In the genomic region with DNA sequence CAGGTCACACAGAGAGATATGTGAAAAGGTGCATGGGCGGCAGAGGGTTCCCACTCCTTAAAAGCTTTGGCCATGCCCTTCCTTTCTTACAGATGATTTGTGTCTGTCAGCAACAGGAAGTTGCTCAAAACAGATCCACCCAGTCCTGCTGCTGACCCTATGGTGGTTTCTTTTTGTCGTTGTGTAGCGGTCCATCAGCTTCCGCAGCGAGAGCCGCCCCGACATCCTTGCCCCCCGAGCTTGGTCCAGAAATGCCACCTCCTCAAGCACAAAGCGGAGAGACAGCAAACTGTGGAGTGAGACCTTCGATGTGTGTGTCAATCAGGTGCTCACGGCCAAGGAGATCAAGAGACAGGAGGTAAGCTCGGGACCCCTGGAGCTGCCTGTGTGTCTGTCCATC, we compare ENCODE assay signal across 8 mouse cellular contexts. TPM values are rescaled to one million over a fixed set of nuclear protein-coding genes. Genes with fewer than 3 reads are reported as not detected.
DNase-seq lines count a peak whose midpoint lies in the region; ATAC-seq and TF ChIP-seq lines count a peak whose summit lies in the region.

No protein-coding gene starts in this region.

- peak overlapping the region; percentile 32 for H3K27ac ChIP-seq in liver, adult 2 months (replicated peaks; ENCODE audit: insufficient read depth, low read depth, low read length)
- H3K27ac ChIP-seq in kidney, adult 2 months (ENCODE audit: insufficient read depth, low read depth, low read length) = peak overlapping the region; percentile 78
- H3K27ac ChIP-seq in small intestine, adult 2 months (ENCODE audit: insufficient read depth, low read depth, low read length) = peak overlapping the region; percentile 29

- peaks cover 14% of the 10 kb centered on the region for H3K4me1 ChIP-seq in liver, adult 2 months (ENCODE audit: control insufficient read depth, insufficient read depth, low read length)
- no peaks in the 10 kb centered on the region for H3K4me1 ChIP-seq in kidney, adult 2 months (ENCODE audit: control insufficient read depth, insufficient read depth, low read length)
- peaks cover 20% of the 10 kb centered on the region for H3K4me1 ChIP-seq in lung, adult 2 months (ENCODE audit: control insufficient read depth, insufficient read depth, low read length)
- H3K4me1 ChIP-seq in small intestine, adult 2 months (ENCODE audit: control insufficient read depth, insufficient read depth, insufficient read length, low read length) = no peaks in the 10 kb centered on the region

- no peak for TF ChIP-seq POLR2A in liver, adult 2 months (IDR thresholded peaks at IDR 0.05; ENCODE audit: extremely low read depth, insufficient read depth, low read length)
- no peak for TF ChIP-seq POLR2A in kidney, adult 2 months (IDR thresholded peaks at IDR 0.05; ENCODE audit: low read depth, low read length)
- TF ChIP-seq POLR2A in lung, adult 2 months (IDR thresholded peaks at IDR 0.05; ENCODE audit: borderline replicate concordance, extremely low read depth, low read depth, low read length) = peak; percentile 46; the same call in 1 of the 2 replicates
- TF ChIP-seq POLR2A in small intestine, adult 2 months (IDR thresholded peaks at IDR 0.05; ENCODE audit: low read depth, low read length) = no peak

- intact Hi-C loops in left cerebral cortex, postnatal 25 days (cut with DNase I) = no loop called here

- DNase-seq in liver, adult 2 months (ENCODE audit: extremely low read depth, low read depth, low spot score) = no peak
- no peak for DNase-seq in liver
- peak; percentile 73 for DNase-seq in kidney, adult 2 months
- DNase-seq in lung, adult 2 months = peak; percentile 43
- no peak for DNase-seq in left cerebral cortex, postnatal 25 days (ENCODE audit: low spot score in 2 of 2)
- DNase-seq in frontal cortex, adult 2 months (ENCODE audit: extremely low spot score in 1 of 2, low spot score in 1 of 2) = no peak

- no peaks in the 10 kb centered on the region for H3K27me3 ChIP-seq in liver, adult 2 months (ENCODE audit: control insufficient read depth, insufficient read depth, low read length)
- H3K27me3 ChIP-seq in kidney, adult 2 months (replicated peaks; ENCODE audit: control insufficient read depth, insufficient read depth, low read length) = no peaks in the 10 kb centered on the region
- H3K27me3 ChIP-seq in small intestine, adult 2 months (ENCODE audit: control insufficient read depth, insufficient read depth, low read length) = no peaks in the 10 kb centered on the region

- H3K9ac ChIP-seq in liver, adult 2 months (ENCODE audit: low read depth, low read length) = peak overlapping the region; percentile 41

- ATAC-seq in erythroid progenitor cell, adult 5-6 weeks (replicated peaks; ENCODE audit: low FRiP score, poor library complexity, severe bottlenecking) = no peak

- peak overlapping the region; percentile 55 for H3K4me3 ChIP-seq in liver, adult 2 months (ENCODE audit: insufficient read depth, low read depth, low read length)
- H3K4me3 ChIP-seq in kidney, adult 2 months (ENCODE audit: insufficient read depth, low read depth, low read length) = peak overlapping the region; percentile 49
- peak overlapping the region; percentile 84 for H3K4me3 ChIP-seq in lung, adult 2 months (replicated peaks; ENCODE audit: extremely low read depth, low read depth, low read length)
- peak overlapping the region; percentile 57 for H3K4me3 ChIP-seq in small intestine, adult 2 months (ENCODE audit: low read depth, low read length)

- 71% methylated on average over 12 of the region's 12 CpGs for WGBS in liver, adult 2 months
- WGBS in kidney, adult 2 months = 67% methylated on average over 12 of the region's 12 CpGs
- 39% methylated on average over 12 of the region's 12 CpGs for WGBS in lung, adult 2 months
- WGBS in small intestine, adult 2 months = 80% methylated on average over 12 of the region's 12 CpGs

- TF ChIP-seq CTCF in liver, adult 2 months (IDR thresholded peaks at IDR 0.05; ENCODE audit: low read depth, low read length) = no peak
- TF ChIP-seq CTCF in kidney, adult 2 months (conservative IDR thresholded peaks at IDR 0.05; ENCODE audit: insufficient read depth, insufficient read length, low read depth, low read length) = no peak
- no peak for TF ChIP-seq CTCF in lung, adult 2 months (IDR thresholded peaks at IDR 0.05; ENCODE audit: insufficient read depth, low read length)
- TF ChIP-seq CTCF in small intestine, adult 2 months (IDR thresholded peaks at IDR 0.05; ENCODE audit: extremely low read depth, insufficient read length, insufficient replicate concordance, low read depth, low read length) = no peak

- H3K79me2 ChIP-seq in liver, adult 2 months (ENCODE audit: control insufficient read depth, insufficient read depth, low read length) = peaks cover 7% of the 10 kb centered on the region; the same call in 1 of the 2 replicates

- H3K36me3 ChIP-seq in liver, adult 2 months (ENCODE audit: control insufficient read depth, insufficient read depth, low read length) = peaks cover 11% of the 10 kb centered on the region
- peaks cover 2% of the 10 kb centered on the region; the same call in 1 of the 2 replicates for H3K36me3 ChIP-seq in kidney, adult 2 months (ENCODE audit: control insufficient read depth, insufficient read depth, low read length)
- H3K36me3 ChIP-seq in small intestine, adult 2 months (ENCODE audit: control insufficient read depth, insufficient read depth, low read length) = peaks cover 3% of the 10 kb centered on the region

RNA-seq across cellular contexts. Expression of gene Fam208a, which starts 49.2 kb away (rescaled TPM):
- 37.2 and 43.1 TPM in 2 replicates for total RNA-seq in liver, adult 2 months (2014; rRNA removed)
- 2.2 and 3.1 TPM in 2 replicates for polyA plus RNA-seq in liver, adult 2 months (2012; rRNA removed)
- 5.3 and 6.8 TPM in 2 replicates for polyA plus RNA-seq in kidney, adult 2 months (2012; rRNA removed)
- polyA plus RNA-seq in lung, adult 2 months (2012; rRNA removed) = 5.4 and 10.1 TPM in 2 replicates
- polyA plus RNA-seq in small intestine, adult 2 months (2012; rRNA removed) = 1.2 and 1.8 TPM in 2 replicates
- total RNA-seq in erythroid progenitor cell, adult 5-6 weeks (2015; ENCODE audit: low replicate concordance) = 46.1 and 66.2 TPM in 2 replicates
- 66.9 and 78.3 TPM in 2 replicates for total RNA-seq in erythroid progenitor cell, adult 5-6 weeks (2017; ENCODE audit: low replicate concordance)
- 10 to 100 TPM; 31.2 to 31.6 TPM for total RNA-seq in left cerebral cortex, postnatal 25 days (2021)
- 30.7 and 32.2 TPM in 2 replicates for polyA plus RNA-seq in frontal cortex, adult 2 months (2012; rRNA removed)

Comparison
In these comparisons a context has a peak if more than half of its experiments do, and no peak if none do; other contexts are left out.
1. DNase-seq: peak in kidney, adult 2 months (single experiment) and lung, adult 2 months (single experiment); none in liver, adult 2 months (single experiment), liver (single experiment), left cerebral cortex, postnatal 25 days (0 of 2) and frontal cortex, adult 2 months (0 of 2).
2. Peak in every context shown above with its lines, with median percentiles within 50 percentile points of each other: H3K27ac ChIP-seq and H3K4me3 ChIP-seq.